ENCODE assay signal across 31 mouse cellular contexts in genomic region chr8:4188605-4189004, GRCm38 (mm10). TPM values are rescaled to one million over a fixed set of nuclear protein-coding genes. Genes with fewer than 3 reads are reported as not detected.
DNase-seq lines count a peak whose midpoint lies in the region; ATAC-seq and TF ChIP-seq lines count a peak whose summit lies in the region.
"Had no signal": no experiment of that assay in that cellular context is flagged by ENCODE, and none has a peak within 500 bp of the region (broad histone marks: within the 10 kb centered on the region; RNA-seq: fewer than 3 reads in every experiment).

No protein-coding gene starts in this region.

- H3K27me3 ChIP-seq in liver, embryonic 14.5 days (ENCODE audit: control insufficient read depth, insufficient read depth, low read length): no peaks in the 10 kb centered on the region
- H3K27me3 ChIP-seq: forebrain, embryonic 12.5 days; limb, embryonic 12.5 days; midbrain, embryonic 15.5 days; neural tube, embryonic 12.5 days; stomach, embryonic 15.5 days had no signal

- intact Hi-C loops in left cerebral cortex, adult 2 months (cut with DNase I): no loop called here
- intact Hi-C loops in left cerebral cortex, postnatal 25 days (cut with DNase I): no loop called here

- TF ChIP-seq CTCF in left cerebral cortex, adult 2 months (IDR thresholded peaks at IDR 0.05): no peak
- no peak for TF ChIP-seq CTCF in liver, embryonic 14.5 days (IDR thresholded peaks at IDR 0.05; ENCODE audit: low read depth)

- H3K9me3 ChIP-seq in liver, embryonic 14.5 days (ENCODE audit: control insufficient read depth, low read length): no peaks in the 10 kb centered on the region
- H3K9me3 ChIP-seq: embryonic facial prominence, embryonic 10.5 days; forebrain, embryonic 12.5 days; limb, embryonic 12.5 days; midbrain, embryonic 15.5 days; neural tube, embryonic 12.5 days; stomach, embryonic 15.5 days had no signal

- H3K27ac ChIP-seq in left cerebral cortex, adult 2 months: peak overlapping the region; percentile 34; the same call in 1 of the 2 replicates
- peak overlapping the region; percentile 62 for H3K27ac ChIP-seq in liver, embryonic 14.5 days
- H3K27ac ChIP-seq: embryonic facial prominence, embryonic 10.5 days; forebrain, embryonic 12.5 days; gastrocnemius, adult 2 months; hindbrain, embryonic 14.5 days; limb, embryonic 12.5 days; midbrain, embryonic 15.5 days; neural tube, embryonic 12.5 days; stomach, embryonic 15.5 days had no signal

- TF ChIP-seq EP300 in liver, embryonic 14.5 days (IDR thresholded peaks at IDR 0.05; ENCODE audit: low read depth): no peak

- no peak for DNase-seq in left cerebral cortex, adult 2 months (ENCODE audit: extremely low spot score in 1 of 2, low spot score in 2 of 2)
- no peak for DNase-seq in left cerebral cortex, postnatal 25 days (ENCODE audit: low spot score in 2 of 2)
- no peak for DNase-seq in liver, embryonic 14.5 days (ENCODE audit: low read depth in 3 of 3, low spot score in 3 of 3)
- no peak for DNase-seq in frontal cortex, postnatal 10 days (ENCODE audit: low spot score in 2 of 2)
- no peak for DNase-seq in frontal cortex, postnatal 25 days (ENCODE audit: low spot score in 2 of 2)
- DNase-seq in kidney, adult 9 months: no peak
- DNase-seq: adrenal gland, adult 8-10 months; cerebellum, adult 9-11 months; gastrocnemius, adult 2 months; kidney, adult 18-20 months; kidney, postnatal 10 days; lung, adult 2 months; lung, postnatal 14 days; retina, postnatal 1 day; thymus, postnatal 36 days had no signal

- ATAC-seq in erythroid progenitor cell, adult 5-6 weeks (replicated peaks; ENCODE audit: low FRiP score, poor library complexity, severe bottlenecking): peak; percentile 41
- peak; percentile 70; the same call in 1 of the 2 replicates for ATAC-seq in liver, embryonic 14.5 days (ENCODE audit: insufficient read depth)
- ATAC-seq: inflammation-experienced regulatory T-cells, adult 6 months; midbrain, embryonic 15.5 days had no signal

- H3K9ac ChIP-seq in liver, embryonic 14.5 days (replicated peaks): peak overlapping the region; percentile 44
- H3K9ac ChIP-seq: forebrain, embryonic 12.5 days; hindbrain, embryonic 14.5 days; limb, embryonic 12.5 days; midbrain, embryonic 15.5 days; neural tube, embryonic 12.5 days; stomach, embryonic 15.5 days had no signal

- H3K4me2 ChIP-seq in liver, embryonic 14.5 days (ENCODE audit: low read depth): peak overlapping the region; percentile 59
- H3K4me2 ChIP-seq: forebrain, embryonic 12.5 days; heart, embryonic 11.5 days; hindbrain, embryonic 14.5 days; limb, embryonic 12.5 days; midbrain, embryonic 15.5 days; neural tube, embryonic 12.5 days; stomach, embryonic 15.5 days had no signal

- peaks cover 18 to 28% of the 10 kb centered on the region in 2 experiments for H3K4me1 ChIP-seq in liver, embryonic 14.5 days (replicated peaks; ENCODE audit: control insufficient read depth in 2 of 2, insufficient read depth in 2 of 2, low read length in 1 of 2)

- H3K4me3 ChIP-seq in left cerebral cortex, adult 2 months: no peak overlapping the region
- H3K4me3 ChIP-seq in liver, embryonic 14.5 days (ENCODE audit: insufficient read depth in 1 of 2, low read depth in 2 of 2, low read length in 2 of 2): no peak overlapping the region
- H3K4me3 ChIP-seq: embryonic facial prominence, embryonic 10.5 days; forebrain, embryonic 12.5 days; gastrocnemius, adult 2 months; limb, embryonic 12.5 days; midbrain, embryonic 15.5 days; neural tube, embryonic 12.5 days; stomach, embryonic 15.5 days had no signal

- peaks cover 3% of the 10 kb centered on the region for H3K36me3 ChIP-seq in liver, embryonic 14.5 days (replicated peaks; ENCODE audit: control insufficient read depth, insufficient read depth, low read depth)

RNA-seq across cellular contexts. Expression of gene Evi5l, which starts 22.2 kb away (rescaled TPM):
- 100 to 1,000 TPM; 107 to 110 TPM for total RNA-seq in left cerebral cortex, adult 2 months (2021)
- 100 to 1,000 TPM; 106 to 108 TPM for total RNA-seq in left cerebral cortex, postnatal 25 days (2021)
- total RNA-seq in erythroid progenitor cell, adult 5-6 weeks (2015; ENCODE audit: low replicate concordance): 2.9 and 6.1 TPM in 2 replicates
- total RNA-seq in erythroid progenitor cell, adult 5-6 weeks (2017; ENCODE audit: low replicate concordance): 2.2 and 13.6 TPM in 2 replicates
- polyA plus RNA-seq in liver, embryonic 14.5 days (2012; rRNA removed): 3.3 TPM in 2 replicates
- polyA plus RNA-seq in liver, embryonic 14.5 days (2014; fragmentation: Nextera tagmentation; extraction: Ambion mirVana): 3.4 and 4.9 TPM in 2 replicates

RNA-seq across cellular contexts. Expression of gene Prr36, which starts 28.7 kb away (rescaled TPM):
- total RNA-seq in left cerebral cortex, adult 2 months (2021): 10 to 100 TPM; 42.9 to 46.0 TPM
- 10 to 100 TPM; 37.7 to 41.3 TPM for total RNA-seq in left cerebral cortex, postnatal 25 days (2021)
- not detected in 2 replicates for total RNA-seq in erythroid progenitor cell, adult 5-6 weeks (2015; ENCODE audit: low replicate concordance)
- not detected in 2 replicates for total RNA-seq in erythroid progenitor cell, adult 5-6 weeks (2017; ENCODE audit: low replicate concordance)
- 0.22 and 0.39 TPM in 2 replicates for polyA plus RNA-seq in liver, embryonic 14.5 days (2012; rRNA removed)
- 0.17 and 0.33 TPM in 2 replicates for polyA plus RNA-seq in liver, embryonic 14.5 days (2014; fragmentation: Nextera tagmentation; extraction: Ambion mirVana)
- total RNA-seq: gastrocnemius, adult 2 months; heart, postnatal 25 days had no signal

RNA-seq across cellular contexts. Expression of gene Lrrc8e, which starts 38.0 kb away (rescaled TPM):
- not detected for total RNA-seq in left cerebral cortex, adult 2 months (2021)
- total RNA-seq in left cerebral cortex, postnatal 25 days (2021): not detected
- not detected in 2 replicates for total RNA-seq in erythroid progenitor cell, adult 5-6 weeks (2015; ENCODE audit: low replicate concordance)
- 0.76 TPM in 1 of 2 replicates, not detected in the other for total RNA-seq in erythroid progenitor cell, adult 5-6 weeks (2017; ENCODE audit: low replicate concordance)
- polyA plus RNA-seq in liver, embryonic 14.5 days (2012; rRNA removed): 0.03 and 0.04 TPM in 2 replicates
- 0.13 and 0.18 TPM in 2 replicates for polyA plus RNA-seq in liver, embryonic 14.5 days (2014; fragmentation: Nextera tagmentation; extraction: Ambion mirVana)
- total RNA-seq: gastrocnemius, adult 2 months; layer of hippocampus, postnatal 25 days; left cerebral cortex, postnatal 10 days; megakaryocyte, adult 5-6 weeks had no signal
- polyA plus RNA-seq: cortical plate, adult 2 months had no signal

RNA-seq across cellular contexts. Expression of gene Map2k7, which starts 49.9 kb away (rescaled TPM):
- total RNA-seq in left cerebral cortex, adult 2 months (2021): 10 to 100 TPM; 98.1 to 99.1 TPM
- 10 to 100 TPM; 85.7 to 87.5 TPM for total RNA-seq in left cerebral cortex, postnatal 25 days (2021)
- total RNA-seq in erythroid progenitor cell, adult 5-6 weeks (2015; ENCODE audit: low replicate concordance): 25.2 and 25.6 TPM in 2 replicates
- total RNA-seq in erythroid progenitor cell, adult 5-6 weeks (2017; ENCODE audit: low replicate concordance): 16.9 and 20.3 TPM in 2 replicates
- 11.7 and 13.2 TPM in 2 replicates for polyA plus RNA-seq in liver, embryonic 14.5 days (2012; rRNA removed)
- 6.6 and 7.8 TPM in 2 replicates for polyA plus RNA-seq in liver, embryonic 14.5 days (2014; fragmentation: Nextera tagmentation; extraction: Ambion mirVana)

RNA-seq across cellular contexts. Expression of gene Gm49320, which starts 50.1 kb away (rescaled TPM):
- total RNA-seq in left cerebral cortex, adult 2 months (2021): 1 to 10 TPM in 1 of 2 experiments, not detected in 1; 1.8 TPM
- total RNA-seq in left cerebral cortex, postnatal 25 days (2021): under 1 TPM; 0.23 to 0.57 TPM
- 2.5 TPM in 1 of 2 replicates, not detected in the other for total RNA-seq in erythroid progenitor cell, adult 5-6 weeks (2015; ENCODE audit: low replicate concordance)
- not detected in 2 replicates for total RNA-seq in erythroid progenitor cell, adult 5-6 weeks (2017; ENCODE audit: low replicate concordance)
- polyA plus RNA-seq in liver, embryonic 14.5 days (2012; rRNA removed): 0.47 and 0.66 TPM in 2 replicates
- polyA plus RNA-seq in liver, embryonic 14.5 days (2014; fragmentation: Nextera tagmentation; extraction: Ambion mirVana): 0.05 and 0.14 TPM in 2 replicates
- total RNA-seq: gastrocnemius, adult 2 months; heart, postnatal 25 days; megakaryocyte, adult 5-6 weeks; MEL had no signal

Comparison
In these comparisons a context has a peak if more than half of its experiments do, and no peak if none do; other contexts are left out.
1. RNA of gene Evi5l, which starts 22.2 kb away (total RNA-seq): 107 to 110 TPM in left cerebral cortex, adult 2 months and 106 to 108 TPM in left cerebral cortex, postnatal 25 days; 2.2 to 13.6 TPM in erythroid progenitor cell, adult 5-6 weeks; every median in the first group is over 4 times any median in the second.
2. RNA of gene Prr36, which starts 28.7 kb away (total RNA-seq): 42.9 to 46.0 TPM in left cerebral cortex, adult 2 months and 37.7 to 41.3 TPM in left cerebral cortex, postnatal 25 days; not detected in erythroid progenitor cell, adult 5-6 weeks; every median in the first group is over 10 times any median in the second.